Mouse (Mus musculus): ENCODE results near the gene Rmdn3. TPM values are rescaled to one million over a fixed set of nuclear protein-coding genes. Genes with fewer than 3 reads are reported as not detected.

Rmdn3 gene
- polyA plus RNA-seq, 1 experiment from 2014 or later, result 45.9 TPM

DNA sequence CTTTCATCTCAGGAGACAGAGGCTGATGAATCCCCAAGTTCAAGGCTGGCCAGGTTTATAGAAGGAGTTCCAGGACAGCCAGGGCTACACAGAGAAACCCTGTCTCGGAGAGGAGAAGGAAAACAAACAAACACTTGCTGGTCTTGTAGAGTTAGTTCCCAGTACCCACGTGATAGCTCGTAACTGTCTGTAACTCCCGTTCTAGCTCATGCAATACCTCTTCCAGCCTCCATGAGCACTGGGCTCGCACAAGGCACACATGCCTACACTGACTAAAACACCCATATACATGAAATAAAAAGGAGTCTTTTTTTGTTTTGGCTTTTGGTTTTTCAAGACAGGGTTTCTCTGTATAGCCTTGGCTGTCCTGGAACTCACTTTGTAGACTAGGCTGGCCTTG lies 50.3 kb downstream of the Rmdn3 start:
- 78% methylated on average over 5 of the region's 5 CpGs for WGBS
- Histone ChIP-seq H3K9me3 (ENCODE audit: control insufficient read depth, low read length) (no peaks in the 10 kb centered on the region), H3K27me3 (ENCODE audit: control insufficient read depth, insufficient read depth, low read length) (no peaks in the 10 kb centered on the region), H3K4me3 (ENCODE audit: low read depth, low read length) (no peak overlapping the region), H3K36me3 (ENCODE audit: control insufficient read depth, insufficient read depth, low read length) (peaks cover 4% of the 10 kb centered on the region; the same call in 1 of the 2 replicates), H3K9ac (ENCODE audit: low read length) (no peak overlapping the region), H3K27ac (replicated peaks; ENCODE audit: low read depth, low read length) (no peak overlapping the region), H3K4me1 (ENCODE audit: control insufficient read depth, insufficient read depth, low read length) (no peaks in the 10 kb centered on the region), H3K4me2 (ENCODE audit: low read depth, severe bottlenecking) (no peak overlapping the region)
- ATAC-seq (ENCODE audit: insufficient number of reproducible peaks, low FRiP score, low TSS enrichment, low read depth) (no peak), DNase-seq (ENCODE audit: low spot score) (no peak)

DNA sequence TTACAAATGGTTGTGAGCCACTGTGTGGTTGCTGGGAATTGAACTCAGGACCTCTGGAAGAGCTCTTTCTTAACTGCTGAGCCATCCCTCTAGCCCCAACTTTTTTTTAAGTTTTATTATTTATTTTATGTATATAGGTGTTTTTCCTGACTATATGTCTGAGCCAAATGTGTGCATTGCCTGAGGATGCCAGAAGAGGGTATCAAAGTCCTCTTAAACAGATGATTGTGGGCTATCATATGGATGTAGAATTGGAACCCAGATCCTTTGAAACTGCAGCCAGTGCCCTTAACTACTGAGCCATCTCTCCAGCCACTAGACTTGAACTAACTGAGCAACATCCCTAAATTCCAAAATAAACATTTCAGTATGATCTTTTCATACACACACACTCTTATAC lies 55.3 kb downstream of the Rmdn3 start:
- Histone ChIP-seq H3K36me3 (ENCODE audit: control insufficient read depth, insufficient read depth, low read length) (peaks cover 7% of the 10 kb centered on the region), H3K4me3 (ENCODE audit: low read depth, low read length) (no peak overlapping the region), H3K9ac (ENCODE audit: low read length) (no peak overlapping the region), H3K27me3 (ENCODE audit: control insufficient read depth, insufficient read depth, low read length) (no peaks in the 10 kb centered on the region), H3K27ac (replicated peaks; ENCODE audit: low read depth, low read length) (no peak overlapping the region), H3K9me3 (ENCODE audit: control insufficient read depth, low read length) (no peaks in the 10 kb centered on the region), H3K4me1 (ENCODE audit: control insufficient read depth, insufficient read depth, low read length) (no peaks in the 10 kb centered on the region), H3K4me2 (ENCODE audit: low read depth, severe bottlenecking) (no peak overlapping the region)
- DNase-seq (ENCODE audit: low spot score) (no peak), ATAC-seq (ENCODE audit: insufficient number of reproducible peaks, low FRiP score, low TSS enrichment, low read depth) (no peak)

Other genes starting within 250 kb of the Rmdn3 start
- gene Chst14, start 230.5 kb downstream of the Rmdn3 start, polyA plus RNA-seq (2014; fragmentation: Nextera tagmentation; extraction: Ambion mirVana), result 34.9 and 35.5 TPM in 2 replicates
- 19.8 and 20.7 TPM in 2 replicates for gene Ccdc32, start 127.6 kb downstream of the Rmdn3 start, polyA plus RNA-seq (2014; fragmentation: Nextera tagmentation; extraction: Ambion mirVana)
- 6.1 and 7.2 TPM in 2 replicates for gene Rpusd2, start 122.2 kb downstream of the Rmdn3 start, polyA plus RNA-seq (2014; fragmentation: Nextera tagmentation; extraction: Ambion mirVana)
- 38.4 and 40.4 TPM in 2 replicates for gene Knl1, start 109.9 kb downstream of the Rmdn3 start, polyA plus RNA-seq (2014; fragmentation: Nextera tagmentation; extraction: Ambion mirVana)
- 80.3 and 81.0 TPM in 2 replicates for gene Rad51, start 44.2 kb downstream of the Rmdn3 start, polyA plus RNA-seq (2014; fragmentation: Nextera tagmentation; extraction: Ambion mirVana)
- 6.7 and 7.3 TPM in 2 replicates for gene Gchfr, start 10.7 kb upstream of the Rmdn3 start, polyA plus RNA-seq (2014; fragmentation: Nextera tagmentation; extraction: Ambion mirVana)
- gene Gm14137, start 17.5 kb upstream of the Rmdn3 start, polyA plus RNA-seq (2014; fragmentation: Nextera tagmentation; extraction: Ambion mirVana), result 0.35 and 0.44 TPM in 2 replicates
- 52.6 and 55.0 TPM in 2 replicates for gene Zfyve19, start 51.6 kb upstream of the Rmdn3 start, polyA plus RNA-seq (2014; fragmentation: Nextera tagmentation; extraction: Ambion mirVana)
- 28.7 and 29.0 TPM in 2 replicates for gene Dnajc17, start 51.8 kb upstream of the Rmdn3 start, polyA plus RNA-seq (2014; fragmentation: Nextera tagmentation; extraction: Ambion mirVana)
- 0.20 TPM in 1 of 2 replicates, not detected in the other for gene Ppp1r14d, start 72.9 kb upstream of the Rmdn3 start, polyA plus RNA-seq (2014; fragmentation: Nextera tagmentation; extraction: Ambion mirVana)
- 6.1 and 8.0 TPM in 2 replicates for gene Spint1, start 80.3 kb upstream of the Rmdn3 start, polyA plus RNA-seq (2014; fragmentation: Nextera tagmentation; extraction: Ambion mirVana)
- gene Rhov, start 114.2 kb upstream of the Rmdn3 start, polyA plus RNA-seq (2014; fragmentation: Nextera tagmentation; extraction: Ambion mirVana), result 2.7 and 4.3 TPM in 2 replicates
- gene Vps18, start 131.7 kb upstream of the Rmdn3 start, polyA plus RNA-seq (2014; fragmentation: Nextera tagmentation; extraction: Ambion mirVana), result 12.1 and 14.6 TPM in 2 replicates
- gene Dll4, start 168.8 kb upstream of the Rmdn3 start, polyA plus RNA-seq (2014; fragmentation: Nextera tagmentation; extraction: Ambion mirVana), result 3.1 and 3.4 TPM in 2 replicates
- gene Chac1, start 194.2 kb upstream of the Rmdn3 start, polyA plus RNA-seq (2014; fragmentation: Nextera tagmentation; extraction: Ambion mirVana), result 0.57 and 0.69 TPM in 2 replicates

Data from limb, embryonic 11.5 days (tissue).